Mouse (Mus musculus) ovary, adult 18-20 months (tissue): ENCODE data around the gene 4931409K22Rik.

Source experiments
- DNase-seq: peaks from one replicate; pipeline ENCODE4 v3.0.0; 2022; ENCODE audit warnings: low spot score, mixed read lengths

The 4931409K22Rik gene

DNA sequence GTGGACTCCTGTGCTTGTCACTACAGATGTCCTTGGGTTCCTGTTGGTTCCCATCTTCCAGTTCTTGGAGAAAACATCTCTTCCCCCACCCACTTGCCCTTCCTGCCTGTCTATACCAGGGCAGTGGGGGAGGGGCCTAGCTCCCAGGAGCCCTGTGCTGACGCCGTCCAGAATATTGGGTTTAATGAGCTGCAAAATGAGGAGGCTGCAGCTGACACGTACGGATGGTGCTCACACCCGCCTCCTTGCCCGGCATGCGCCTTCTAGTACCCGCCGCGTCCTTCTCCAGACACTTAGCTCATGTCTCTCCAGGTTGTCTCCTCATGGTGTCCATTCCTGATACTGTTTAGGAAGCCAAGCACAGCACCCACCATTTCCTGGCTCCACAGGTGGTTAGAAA is 57.5 kb downstream of the 4931409K22Rik start:
- no peak for DNase-seq

DNA sequence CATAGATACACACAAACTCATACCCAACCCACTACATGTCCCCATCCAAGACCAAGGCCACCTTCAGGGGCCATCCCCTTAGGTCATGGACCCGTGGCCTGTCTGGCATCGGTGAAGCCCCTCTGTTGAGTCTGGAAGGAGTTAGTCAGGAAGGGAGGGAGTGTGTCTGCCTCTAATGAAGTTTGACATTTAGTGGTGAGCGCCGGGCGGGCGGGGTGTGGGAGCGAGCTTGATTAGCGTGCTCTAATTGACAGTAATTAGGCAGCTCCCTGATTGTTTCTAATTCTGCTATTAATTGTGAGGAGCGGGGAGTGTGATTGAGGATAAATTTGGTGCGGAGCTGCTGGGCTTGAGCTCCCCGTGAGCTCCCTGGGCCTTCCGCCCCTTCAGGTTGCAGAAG is 59.1 kb downstream of the 4931409K22Rik start:
- DNase-seq: no peak

DNA sequence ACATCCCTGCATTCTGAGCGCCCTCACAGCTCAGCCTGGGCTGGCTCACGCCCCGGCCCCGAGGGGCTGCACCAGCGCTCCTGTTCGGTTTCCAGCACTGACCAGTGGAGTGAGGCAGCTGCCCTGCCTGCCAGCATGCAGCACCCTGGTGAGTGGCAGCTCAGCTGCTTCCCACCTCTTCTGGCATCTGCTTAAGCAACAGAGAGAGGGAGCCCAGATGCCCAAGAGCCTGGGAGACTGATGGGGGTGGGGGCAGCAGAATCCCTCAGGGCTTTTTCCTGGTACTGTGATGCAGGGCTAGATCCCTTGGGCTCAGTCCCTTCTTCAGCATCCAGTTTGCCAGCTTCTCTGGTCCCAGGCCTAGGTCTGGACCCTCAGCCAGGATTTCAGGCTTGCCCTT is 59.9 kb downstream of the 4931409K22Rik start:
- DNase-seq: no peak

DNA sequence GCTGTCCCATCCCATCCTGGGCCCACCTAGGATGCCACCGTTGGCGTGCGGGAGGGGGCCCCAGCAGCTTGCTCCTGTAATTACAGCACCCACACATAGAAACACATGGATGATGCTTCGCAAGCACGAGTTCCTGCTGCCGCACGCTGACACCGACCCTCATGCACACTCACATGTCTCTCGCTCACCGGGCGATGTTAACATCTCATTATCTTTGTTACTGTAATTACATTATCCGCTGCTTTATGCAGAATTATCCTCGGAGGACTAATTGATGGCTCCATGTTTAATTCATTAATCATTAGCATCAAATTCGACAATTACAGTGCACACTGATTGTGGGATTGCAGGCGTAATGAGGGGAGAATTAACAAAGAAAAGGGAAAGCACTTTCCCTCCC is 61.6 kb downstream of the 4931409K22Rik start:
- DNase-seq: no peak
